Mouse (Mus musculus): ENCODE results near the gene Ambra1.
A peak's percentile ranks its signal among the peaks of the same experiment; 100 is the strongest.

The Ambra1 gene

DNA sequence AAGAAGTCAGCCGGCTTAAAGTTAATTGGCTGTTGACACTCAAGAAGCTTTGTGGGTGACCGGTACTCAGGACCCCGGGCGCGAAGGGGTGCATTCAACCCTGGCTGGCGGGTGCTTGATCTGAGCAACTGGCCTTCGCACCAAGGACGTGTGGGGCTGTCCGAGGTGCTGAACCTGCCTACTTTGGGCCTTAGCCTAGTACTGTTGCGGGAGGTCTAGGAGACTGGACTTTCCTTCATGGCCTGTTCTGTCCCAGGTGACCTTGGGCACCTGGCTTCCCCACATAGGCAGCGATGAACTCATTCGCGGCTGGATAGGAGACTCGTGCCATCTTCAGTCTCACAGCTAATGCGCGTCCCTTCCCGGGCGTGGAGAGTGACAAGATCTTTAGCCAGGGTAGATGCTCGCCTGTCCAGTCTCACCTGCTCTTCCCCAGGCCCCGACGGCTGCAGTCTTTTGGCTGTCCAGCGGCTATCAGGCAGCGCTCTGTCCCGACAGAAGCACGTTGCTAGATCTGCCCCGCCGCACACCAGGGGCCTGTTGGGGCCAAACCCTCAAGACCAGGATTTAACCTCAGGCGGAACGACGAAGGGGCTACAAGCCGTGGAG, 191.4 kb downstream of the Ambra1 start:
- DNase-seq (ENCODE audit: low read depth, low spot score): peak; percentile 69

- DNase-seq (ENCODE audit: low read depth, low spot score): no peak
These were observed 192.0 kb downstream of the Ambra1 start for GRCm38 (mm10) chr2:91921790-91922570.

GRCm38 (mm10) chr2:91922586-91923414, 192.9 kb downstream of the Ambra1 start:
- DNase-seq (ENCODE audit: low read depth, low spot score): no peak

- peak; percentile 68 for DNase-seq (ENCODE audit: low read depth, low spot score)
These were observed 193.7 kb downstream of the Ambra1 start for GRCm38 (mm10) chr2:91923415-91924337.

DNA sequence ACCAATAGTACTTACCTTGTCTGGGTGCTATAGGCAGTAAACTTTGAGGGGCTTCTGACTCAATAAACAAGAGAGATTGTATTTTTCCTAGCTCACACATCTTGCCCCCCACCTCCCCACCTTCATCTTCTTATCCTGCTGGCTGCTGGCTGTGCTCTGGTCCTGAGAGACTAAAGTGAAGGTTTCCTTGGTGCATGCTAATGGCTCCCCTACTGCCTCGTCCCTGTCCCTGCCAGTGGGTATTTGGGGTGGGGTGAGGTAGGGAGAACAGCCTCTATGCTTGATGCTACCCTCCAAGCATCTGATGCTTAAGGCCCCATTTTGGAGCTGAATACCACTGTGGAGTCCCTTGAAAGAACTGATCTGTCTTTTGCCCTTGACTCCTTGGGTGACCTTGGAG, 194.8 kb downstream of the Ambra1 start:
- no peak for DNase-seq (ENCODE audit: low read depth, low spot score)

DNA sequence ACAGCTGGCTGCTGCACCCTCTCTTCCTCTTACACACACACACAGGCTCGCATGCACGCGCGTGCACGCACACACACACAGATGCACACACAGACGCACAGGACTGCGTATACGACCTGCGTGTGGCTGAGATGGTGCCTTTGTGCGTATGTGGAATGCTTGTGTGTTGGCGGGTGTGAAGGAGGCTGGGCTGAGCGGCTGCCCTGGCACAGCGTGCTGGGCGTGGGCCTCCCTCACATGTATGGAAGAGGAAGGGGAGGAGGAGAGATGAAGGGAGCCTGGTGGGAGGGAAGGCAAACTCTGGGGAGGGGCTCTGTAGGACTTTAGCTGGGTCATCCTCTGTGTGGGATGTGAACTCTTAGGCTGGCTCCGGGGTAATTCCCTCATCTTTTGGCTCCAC, 195.5 kb downstream of the Ambra1 start:
- no peak for DNase-seq (ENCODE audit: low read depth, low spot score)

DNA sequence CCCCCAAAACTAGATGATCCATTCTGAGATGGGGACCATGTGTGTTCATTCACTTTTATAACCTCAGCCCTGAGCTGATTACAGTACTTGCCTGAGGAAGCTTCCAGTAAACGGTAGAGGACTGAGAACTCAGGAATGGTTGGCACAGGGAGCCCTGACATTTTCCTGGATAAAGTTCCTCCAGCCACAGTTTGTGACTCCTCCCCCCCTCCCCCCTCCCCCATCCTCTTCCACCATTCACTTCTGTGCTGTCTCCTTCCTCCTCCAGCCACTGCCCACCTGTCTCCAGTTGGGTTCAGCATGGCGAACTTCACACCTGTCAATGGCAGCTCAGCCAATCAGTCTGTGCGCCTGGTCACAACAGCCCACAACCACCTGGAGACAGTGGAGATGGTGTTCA, 197.0 kb downstream of the Ambra1 start, which contains the start of gene Chrm4:
Gene Chrm4 (plus strand): TSS at position 301 of the 400 bp plus-strand sequence.
- no peak for DNase-seq (ENCODE audit: low read depth, low spot score)

GRCm38 (mm10) chr2:91927826-91928533, 198.0 kb downstream of the Ambra1 start:
- peak; percentile 74 for DNase-seq (ENCODE audit: low read depth, low spot score)

GRCm38 (mm10) chr2:91928534-91929350, 198.8 kb downstream of the Ambra1 start:
- no peak for DNase-seq (ENCODE audit: low read depth, low spot score)

DNA sequence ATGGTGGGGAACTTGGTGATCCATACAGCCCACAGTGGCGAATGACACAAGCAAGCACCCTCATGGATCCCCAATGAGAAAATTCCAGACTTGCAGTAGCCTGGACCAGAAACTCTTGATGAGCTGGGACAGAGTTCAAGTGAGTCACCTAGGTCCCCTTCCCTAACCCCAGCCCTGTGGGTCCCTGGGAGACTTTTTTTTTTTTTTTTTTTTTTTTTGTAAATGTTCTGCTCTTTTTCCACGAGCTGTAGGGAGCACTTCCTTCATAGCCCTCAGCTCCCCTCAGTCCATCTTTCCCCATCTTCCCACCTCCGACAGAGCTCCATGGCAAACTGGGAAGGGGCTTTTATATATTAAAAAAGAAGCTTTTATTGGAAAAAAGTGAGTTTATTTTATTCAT, 199.5 kb downstream of the Ambra1 start:
- DNase-seq (ENCODE audit: low read depth, low spot score): no peak

DNA sequence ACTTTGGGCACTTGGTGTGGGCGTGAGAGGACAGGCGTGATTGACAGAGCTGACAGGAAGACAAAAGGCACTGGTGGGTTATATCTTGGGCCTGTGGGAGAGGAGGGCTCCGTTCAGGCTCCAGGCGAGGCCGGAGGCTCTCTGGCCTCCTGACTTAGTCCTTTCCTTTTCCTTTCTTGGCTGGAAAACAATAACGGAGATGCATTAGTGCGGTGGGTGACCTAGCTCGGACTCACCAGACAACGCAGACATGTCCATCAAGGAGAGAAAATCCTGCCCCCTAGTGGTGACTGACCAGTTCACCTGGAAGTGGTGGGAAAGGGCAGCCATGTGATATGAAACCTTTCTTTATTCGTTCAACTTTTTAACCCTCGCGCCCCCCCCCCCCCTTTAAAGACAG, 200.0 kb downstream of the Ambra1 start:
- DNase-seq (ENCODE audit: low read depth, low spot score): peak; percentile 79

DNA sequence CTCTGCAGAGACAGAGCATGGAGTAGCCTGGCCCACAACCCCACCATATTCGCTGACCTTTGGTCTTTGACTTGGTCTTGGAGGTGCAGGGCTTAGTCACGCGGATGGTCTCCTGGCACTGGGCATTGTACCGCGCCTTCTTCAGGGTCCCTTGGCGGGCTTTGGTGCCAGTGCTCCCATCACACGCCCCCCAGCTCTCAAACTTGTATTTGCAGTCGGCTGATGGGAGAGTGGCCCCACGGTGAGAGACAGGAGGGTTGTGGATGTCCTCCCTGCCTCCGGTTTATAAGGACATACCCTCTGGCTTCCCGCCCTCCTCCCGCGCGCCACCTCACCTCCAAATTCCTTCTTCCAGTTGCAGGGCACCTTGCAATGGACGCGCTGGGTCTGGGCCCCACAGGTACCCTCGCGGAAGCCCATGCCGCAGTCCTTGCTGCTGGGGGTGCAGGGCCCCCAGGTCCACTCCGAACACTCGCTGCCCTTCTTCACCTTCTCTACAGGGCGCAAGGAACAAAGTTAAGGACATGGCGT, 200.9 kb downstream of the Ambra1 start:
- DNase-seq (ENCODE audit: low read depth, low spot score): no peak

DNA sequence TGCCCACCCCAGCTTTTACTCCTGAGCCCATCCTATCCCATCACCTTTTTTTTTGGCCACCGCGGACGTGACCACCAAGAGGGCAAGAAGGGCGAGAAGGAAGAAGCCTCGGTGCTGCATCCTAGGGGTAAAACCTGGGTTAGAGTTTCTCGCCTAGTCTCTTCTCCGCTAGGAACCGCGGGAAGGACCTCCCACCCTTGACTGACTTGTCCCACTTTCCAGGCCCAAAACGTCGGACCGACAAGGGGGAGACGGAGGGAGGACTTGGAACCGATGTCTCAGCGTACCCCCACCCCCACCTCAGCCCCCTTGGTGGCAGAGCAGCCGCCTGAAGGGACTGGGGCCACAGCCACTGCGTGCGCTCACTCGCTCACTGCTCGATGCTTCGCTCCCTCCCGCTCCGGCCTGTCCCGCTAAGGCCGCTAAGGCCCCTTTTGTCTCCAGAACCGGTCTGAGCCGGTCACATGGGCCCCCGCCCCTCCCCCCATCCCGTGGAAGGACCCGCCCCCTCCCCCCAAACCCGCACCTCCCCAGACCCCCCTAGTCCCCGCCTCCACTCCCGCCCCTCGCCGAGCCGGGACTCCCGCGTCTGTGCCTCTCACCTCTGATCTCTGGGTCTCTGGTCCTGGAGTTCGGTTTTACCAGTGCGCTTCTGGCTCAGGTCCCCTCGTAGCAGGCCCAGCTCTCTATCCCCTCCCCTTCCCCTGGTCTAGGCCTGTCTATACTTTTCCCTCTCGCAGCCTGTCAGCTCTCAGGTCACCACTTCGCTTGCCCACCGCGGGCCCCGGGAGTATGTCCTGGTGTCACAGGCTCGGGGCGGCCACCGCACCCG, 201.6 kb downstream of the Ambra1 start:
- DNase-seq (ENCODE audit: low read depth, low spot score): peak; percentile 74

DNA sequence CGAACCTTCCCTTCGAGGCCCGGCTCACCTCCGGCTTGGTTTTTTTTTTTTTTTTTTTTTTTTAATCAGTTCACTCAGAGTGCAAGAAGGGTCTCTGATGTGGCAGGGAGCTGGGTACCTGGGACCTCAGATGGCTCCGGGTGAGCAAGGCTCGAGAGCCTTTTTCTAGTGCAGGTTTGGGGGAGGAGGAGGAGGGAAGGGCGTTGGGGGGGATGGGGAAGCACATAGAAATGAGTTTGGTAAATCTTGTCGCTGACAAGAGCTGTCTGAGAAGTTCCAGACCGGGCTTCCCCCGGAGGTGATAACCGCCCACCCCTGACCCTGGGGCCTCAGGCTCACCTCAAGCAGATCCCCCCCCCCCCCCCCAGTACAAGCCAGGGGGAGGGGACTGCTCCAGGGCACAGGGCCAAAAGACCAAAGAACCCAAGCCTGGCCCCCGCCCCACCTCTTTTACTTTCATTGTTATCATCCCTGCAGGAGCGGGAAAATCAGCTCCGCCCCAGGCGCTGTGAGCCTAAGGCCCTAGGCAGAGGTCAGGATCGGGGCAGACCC, 202.3 kb downstream of the Ambra1 start, which contains the start of gene Mdk:
Gene Mdk (minus strand): TSS at position 138 of the 552 bp plus-strand sequence.
- DNase-seq (ENCODE audit: low read depth, low spot score): no peak

DNA sequence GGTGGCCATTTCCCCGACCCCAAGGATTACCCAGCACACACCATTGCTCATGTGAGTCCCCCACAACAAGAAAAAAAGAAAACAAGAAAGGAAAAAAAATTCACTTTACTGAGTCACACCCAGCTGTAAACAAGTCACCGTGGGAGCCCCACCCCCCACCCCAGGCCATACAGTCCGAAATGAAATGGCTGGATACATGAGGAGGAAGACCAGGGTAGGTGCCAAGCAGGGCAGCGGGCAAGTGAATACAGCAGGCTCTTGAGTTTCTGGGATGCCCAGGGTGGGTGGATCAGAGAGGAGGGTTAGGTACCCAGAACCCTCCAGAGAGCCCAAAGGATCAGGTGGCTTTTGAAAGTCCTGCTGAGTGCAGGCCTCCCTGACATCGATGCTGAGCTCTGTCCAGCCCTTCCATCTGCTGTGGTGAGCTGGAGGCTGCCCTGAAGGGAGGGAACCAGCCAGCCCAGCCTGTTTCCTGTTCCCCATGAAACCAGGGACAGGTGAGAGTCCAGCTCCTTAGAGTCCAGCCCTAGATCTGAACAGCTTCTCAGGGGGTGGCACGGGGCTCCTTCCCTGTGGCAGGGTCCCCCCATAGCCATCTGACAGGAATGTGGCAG, 202.9 kb downstream of the Ambra1 start:
- no peak for DNase-seq (ENCODE audit: low read depth, low spot score)

DNA sequence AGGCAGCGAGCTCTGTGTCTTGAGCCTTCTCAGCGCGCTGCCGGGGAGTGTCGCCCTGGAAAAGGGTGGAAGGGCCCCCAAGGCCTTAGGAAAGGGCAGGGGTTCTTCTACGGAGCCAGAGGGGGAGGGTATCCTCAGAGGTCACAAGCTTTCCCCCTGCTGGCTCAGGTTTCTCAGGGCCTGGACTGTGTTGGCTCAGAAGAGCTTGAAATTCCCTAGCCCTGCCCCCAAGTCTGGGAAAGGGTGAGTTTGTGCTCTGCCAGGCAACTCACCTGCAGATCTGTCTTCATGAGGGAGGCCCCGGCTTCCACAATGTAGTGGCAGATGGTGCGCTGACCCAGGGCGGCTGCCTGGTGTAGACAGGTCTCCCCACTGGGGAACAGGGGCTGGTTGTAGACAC, 203.5 kb downstream of the Ambra1 start:
- DNase-seq (ENCODE audit: low read depth, low spot score): no peak

DNA sequence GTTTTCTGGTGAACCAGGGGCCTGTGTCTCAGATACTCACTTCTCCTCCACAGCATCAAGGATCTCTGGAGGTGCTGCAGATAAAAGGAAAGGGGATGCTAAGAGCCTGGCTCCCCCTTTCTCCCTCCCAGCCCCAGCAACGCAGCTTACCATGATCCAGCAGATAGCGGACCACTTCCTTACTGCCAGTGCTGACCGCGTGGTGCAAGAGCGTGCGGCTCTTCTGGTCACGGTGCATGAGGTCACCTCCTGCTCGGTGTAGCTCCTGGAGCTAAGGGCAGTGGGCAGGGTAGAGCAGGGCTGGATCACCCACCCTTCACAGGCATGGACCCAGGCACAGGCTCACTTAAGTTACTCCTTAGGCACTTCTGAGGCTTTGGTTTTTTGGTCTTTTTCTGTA, 204.1 kb downstream of the Ambra1 start:
- no peak for DNase-seq (ENCODE audit: low read depth, low spot score)
